Mouse (Mus musculus) lung, embryonic 16.5 days (tissue): ENCODE measurements around the gene Slc13a4. TPM values are rescaled to one million over a fixed set of nuclear protein-coding genes. Genes with fewer than 3 reads are reported as not detected.

ENCODE experiments used
- ATAC-seq: fragments of 200-750 bp; cut with Nextera tagmentation; 2 replicates; pipeline ENCODE4 v1.8.0; 2017; ENCODE audit warnings: low read depth, mild to moderate bottlenecking, moderate library complexity
- H3K27ac ChIP-seq: fragments of 300-500 bp; sonication (generic); 2 replicates; pipeline ENCODE4 v1.5.1; 2014; ENCODE audit warnings: mild to moderate bottlenecking, control low read depth, low read length
- H3K27me3 ChIP-seq: fragments of 300-500 bp; sonication (generic); 2 replicates; pipeline ENCODE4 v1.6.1; 2014; ENCODE audit warnings: low read depth, low read length, mixed read lengths; ENCODE audit not compliant: control insufficient read depth, insufficient read depth
- H3K36me3 ChIP-seq: fragments of 300-500 bp; sonication (generic); 2 replicates; pipeline ENCODE4 v1.6.1; 2014; ENCODE audit warnings: low read length; ENCODE audit not compliant: control insufficient read depth, insufficient read depth
- H3K4me1 ChIP-seq: fragments of 300-500 bp; sonication (generic); replicated peaks from 2 replicates; pipeline ENCODE4 v1.6.1; 2014; ENCODE audit warnings: low read length, mixed read lengths; ENCODE audit not compliant: control insufficient read depth, insufficient read depth
- H3K4me2 ChIP-seq: fragments of 300-500 bp; sonication (generic); 2 replicates; pipeline ENCODE4 v1.6.1; 2014; ENCODE audit warnings: low read depth, low read length, control low read depth
- H3K4me3 ChIP-seq: fragments of 300-500 bp; sonication (generic); 2 replicates; pipeline ENCODE4 v1.5.1; 2014; ENCODE audit warnings: mild to moderate bottlenecking, low read length, control low read depth
- H3K9ac ChIP-seq: fragments of 300-500 bp; sonication (generic); 2 replicates; pipeline ENCODE4 v1.6.1; 2014; ENCODE audit warnings: low read length, control low read depth
- H3K9me3 ChIP-seq: fragments of 300-500 bp; sonication (generic); 2 replicates; pipeline ENCODE4 v1.6.1; 2016; ENCODE audit warnings: low read length; ENCODE audit not compliant: control insufficient read depth
- WGBS: fragments of 180-500 bp; shearing (Covaris S2); extraction: QIAGEN DNeasy Blood & Tissue Kit; methylation state at CpG from one replicate; pipeline ENCODE4 v1.1.7; 2014; 5-methylcytosine and 5-hydroxymethylcytosine counted together
- polyA plus RNA-seq: library from polyadenylated mRNA; unstranded; fragments of >200 nt; fragmentation: Nextera tagmentation; extraction: Ambion mirVana; gene quantifications from 2 replicates; pipeline ENCODE4 v1.2.1, GENCODE M21; 2015

The Slc13a4 gene
- polyA plus RNA-seq, 1 experiment from 2014 or later: 0.35 TPM

DNA sequence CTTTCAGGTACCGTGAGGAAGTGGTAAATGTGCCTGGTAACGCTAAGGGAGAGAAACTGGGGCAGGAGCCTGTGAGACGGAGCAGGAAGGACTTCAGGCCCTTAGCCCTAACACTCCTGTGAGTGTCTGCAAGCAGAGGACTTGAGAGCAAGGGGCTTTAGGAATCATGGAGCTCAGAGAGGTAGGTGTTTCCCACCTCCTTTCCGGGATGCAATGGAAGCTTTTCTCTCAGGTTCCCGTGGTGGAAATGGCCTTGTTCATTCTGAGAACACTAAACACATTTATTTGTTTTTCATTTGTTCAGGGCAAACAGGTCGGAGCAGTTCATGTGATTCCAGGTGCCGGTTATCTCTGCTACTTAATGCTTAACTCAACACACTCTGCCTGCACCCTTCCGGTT is 29.9 kb upstream of the Slc13a4 start:
- Histone ChIP-seq H3K4me1 (no peaks in the 10 kb centered on the region), H3K9me3 (no peaks in the 10 kb centered on the region), H3K9ac (no peak overlapping the region), H3K4me2 (no peak overlapping the region), H3K36me3 (no peaks in the 10 kb centered on the region), H3K27me3 (no peaks in the 10 kb centered on the region), H3K27ac (no peak overlapping the region), H3K4me3 (no peak overlapping the region)
- no peak for ATAC-seq
- WGBS: 56% methylated on average over 8 of the region's 8 CpGs

DNA sequence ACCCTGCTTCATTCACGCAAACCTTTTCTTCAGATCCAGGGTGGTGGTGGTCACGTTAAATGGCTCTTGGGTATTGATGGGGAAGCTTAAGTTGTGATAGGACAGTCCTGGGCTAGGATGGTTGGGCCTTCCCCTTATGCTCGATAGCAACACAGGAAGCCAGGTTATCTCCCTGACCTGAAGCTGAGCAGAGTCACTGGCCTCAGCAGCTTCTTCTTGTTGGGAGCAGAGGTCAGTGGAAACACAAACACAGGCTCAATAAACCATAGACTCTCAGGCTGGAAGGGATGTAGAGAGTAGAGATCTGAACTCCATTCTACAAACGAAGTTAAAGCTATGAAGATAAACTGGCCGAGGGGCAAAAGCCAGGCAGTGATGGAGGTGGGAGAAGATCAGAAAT is 27.5 kb upstream of the Slc13a4 start:
- H3K36me3 ChIP-seq: no peaks in the 10 kb centered on the region
- WGBS: 40% methylated on average over 5 of the region's 5 CpGs
- no peaks in the 10 kb centered on the region for H3K9me3 ChIP-seq
- H3K4me2 ChIP-seq: no peak overlapping the region
- H3K27ac ChIP-seq: no peak overlapping the region
- no peak overlapping the region for H3K4me3 ChIP-seq
- H3K27me3 ChIP-seq: no peaks in the 10 kb centered on the region
- no peak overlapping the region for H3K9ac ChIP-seq
- no peak for ATAC-seq
- peaks cover 5% of the 10 kb centered on the region for H3K4me1 ChIP-seq

DNA sequence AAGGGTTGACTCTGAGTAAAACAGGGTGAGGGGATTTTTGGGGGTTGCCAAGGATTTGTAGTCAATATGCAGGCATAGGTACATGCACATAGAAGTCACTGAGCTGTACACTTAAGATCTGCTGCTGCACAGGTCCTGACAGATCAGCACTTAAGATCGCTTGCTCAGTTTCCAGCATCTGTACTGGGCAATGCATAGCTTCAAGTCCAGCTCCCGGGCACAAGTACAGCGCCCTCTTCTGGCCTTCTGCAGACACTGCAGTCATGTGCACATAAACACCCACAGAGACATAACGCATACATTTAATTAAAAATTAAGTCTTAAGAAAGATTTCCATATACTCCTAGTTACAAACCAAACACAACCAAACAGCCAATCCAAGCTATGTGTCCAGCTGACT is 26.3 kb upstream of the Slc13a4 start:
- ATAC-seq: no peak

DNA sequence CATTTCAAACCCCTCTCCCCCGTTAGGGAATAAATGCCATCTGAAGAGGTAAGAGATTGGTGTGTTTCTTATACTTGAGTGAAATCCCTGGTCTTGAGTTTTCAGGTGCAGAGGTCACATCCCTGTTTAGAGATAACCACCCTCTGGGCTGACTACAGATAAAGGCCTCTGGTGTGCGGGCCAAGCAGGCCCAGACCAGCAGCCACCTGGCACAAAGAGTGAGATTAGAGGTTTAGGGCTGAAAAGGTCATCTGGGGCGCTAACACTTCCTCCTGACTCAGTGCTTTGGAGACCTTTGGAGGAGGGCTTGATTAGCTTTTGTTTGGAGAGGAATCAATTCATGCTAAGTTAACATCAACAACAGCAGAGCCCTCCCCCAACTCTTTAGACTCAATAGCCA is 25.7 kb upstream of the Slc13a4 start:
- no peaks in the 10 kb centered on the region for H3K27me3 ChIP-seq

More for the DNA sequence above, 26.3 kb upstream of the Slc13a4 start:
- Histone ChIP-seq H3K9me3 (no peaks in the 10 kb centered on the region), H3K9ac (no peak overlapping the region), H3K27ac (no peak overlapping the region), H3K27me3 (no peaks in the 10 kb centered on the region), H3K4me1 (peaks cover 5% of the 10 kb centered on the region), H3K4me2 (no peak overlapping the region), H3K4me3 (no peak overlapping the region), H3K36me3 (no peaks in the 10 kb centered on the region)
- 80% methylated on average over 4 of the region's 4 CpGs for WGBS

GRCm38 (mm10) chr6:35330834-35331233 is 22.9 kb upstream of the Slc13a4 start:
- H3K36me3 ChIP-seq: no peaks in the 10 kb centered on the region
- no peaks in the 10 kb centered on the region for H3K27me3 ChIP-seq
- ATAC-seq: peak; percentile 49; the same call in 1 of the 2 replicates
- H3K4me1 ChIP-seq: peaks cover 8% of the 10 kb centered on the region
- no peaks in the 10 kb centered on the region for H3K9me3 ChIP-seq
- no peak overlapping the region for H3K4me3 ChIP-seq
- WGBS: 33% methylated on average over 6 of the region's 6 CpGs
- H3K27ac ChIP-seq: no peak overlapping the region
- H3K9ac ChIP-seq: no peak overlapping the region
- no peak overlapping the region for H3K4me2 ChIP-seq

More for the DNA sequence above, 25.7 kb upstream of the Slc13a4 start:
- Histone ChIP-seq H3K36me3 (no peaks in the 10 kb centered on the region), H3K27ac (no peak overlapping the region), H3K9ac (no peak overlapping the region), H3K4me3 (no peak overlapping the region), H3K4me1 (peaks cover 5% of the 10 kb centered on the region), H3K4me2 (no peak overlapping the region), H3K9me3 (no peaks in the 10 kb centered on the region)
- 31% methylated on average over 3 of the region's 3 CpGs for WGBS
- ATAC-seq: no peak

GRCm38 (mm10) chr6:35329956-35330355 is 22.0 kb upstream of the Slc13a4 start:
- no peaks in the 10 kb centered on the region for H3K36me3 ChIP-seq
- H3K4me2 ChIP-seq: no peak overlapping the region
- H3K9me3 ChIP-seq: no peaks in the 10 kb centered on the region
- 94% methylated on average over 12 of the region's 12 CpGs for WGBS
- peaks cover 8% of the 10 kb centered on the region for H3K4me1 ChIP-seq
- H3K4me3 ChIP-seq: no peak overlapping the region
- no peaks in the 10 kb centered on the region for H3K27me3 ChIP-seq
- no peak for ATAC-seq
- no peak overlapping the region for H3K9ac ChIP-seq
- H3K27ac ChIP-seq: no peak overlapping the region

DNA sequence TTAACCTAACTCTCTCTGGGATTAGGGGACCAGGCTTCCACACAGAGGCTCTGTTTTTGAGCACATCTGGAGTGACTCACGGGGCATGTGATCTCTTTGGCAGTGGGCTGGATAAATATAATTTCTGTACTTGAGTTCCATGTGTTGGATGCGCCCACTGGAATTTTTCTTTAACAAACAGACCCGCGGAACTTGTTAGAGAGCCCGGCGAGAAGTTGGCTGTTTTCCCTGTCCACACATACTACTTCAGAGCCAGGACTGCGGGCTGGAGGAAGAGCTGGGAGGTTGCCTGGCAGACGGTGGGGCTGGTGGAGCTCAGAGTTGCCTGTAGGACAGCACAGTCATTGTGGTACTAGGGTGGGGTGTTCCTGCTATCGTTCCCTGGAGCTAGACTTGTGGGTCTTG is 18.2 kb upstream of the Slc13a4 start, which contains the start of gene Fam180a:
Fam180a (minus strand) TSS at position 31 of the 405 bp plus-strand sequence.
- H3K27me3 ChIP-seq: no peaks in the 10 kb centered on the region
- H3K27ac ChIP-seq: no peak within 1 kb of the TSS
- H3K4me1 ChIP-seq: peaks cover 8% of the 10 kb centered on the region
- H3K4me3 ChIP-seq: no peak within 1 kb of the TSS
- WGBS: 26% methylated on average over 9 of the region's 9 CpGs
- peak; percentile 80 for ATAC-seq
- H3K9me3 ChIP-seq: no peaks in the 10 kb centered on the region
- no peak within 1 kb of the TSS for H3K4me2 ChIP-seq
- no peaks in the 10 kb centered on the region for H3K36me3 ChIP-seq
- no peak within 1 kb of the TSS for H3K9ac ChIP-seq

GRCm38 (mm10) chr6:35324306-35324705 is 16.4 kb upstream of the Slc13a4 start:
- H3K4me2 ChIP-seq: no peak overlapping the region
- H3K4me3 ChIP-seq: no peak overlapping the region
- H3K9me3 ChIP-seq: no peaks in the 10 kb centered on the region
- H3K4me1 ChIP-seq: peaks cover 4% of the 10 kb centered on the region
- WGBS: 59% methylated on average over 9 of the region's 9 CpGs
- H3K9ac ChIP-seq: no peak overlapping the region
- ATAC-seq: no peak
- H3K27ac ChIP-seq: no peak overlapping the region
- no peaks in the 10 kb centered on the region for H3K36me3 ChIP-seq
- no peaks in the 10 kb centered on the region for H3K27me3 ChIP-seq

DNA sequence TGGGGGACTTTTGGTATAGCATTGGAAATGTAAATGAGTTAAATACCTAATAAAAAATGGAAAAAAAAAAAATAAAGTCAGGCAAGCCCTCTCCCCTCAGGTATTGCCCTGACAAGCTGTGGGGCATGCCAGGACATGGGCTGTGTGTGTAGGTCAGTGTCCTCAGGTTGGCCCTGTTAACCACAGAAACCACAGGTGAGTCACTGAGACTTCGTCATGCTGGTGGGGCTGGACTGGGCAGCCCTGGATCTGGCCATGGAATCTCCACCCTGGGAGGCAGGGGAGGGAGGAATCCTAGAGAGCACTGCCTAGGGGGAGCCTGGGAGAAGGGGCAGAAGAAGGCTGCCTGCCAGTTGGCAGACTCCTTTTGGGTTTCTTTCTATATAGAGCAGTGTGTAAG is 15.1 kb upstream of the Slc13a4 start:
- Histone ChIP-seq H3K4me3 (no peak overlapping the region), H3K36me3 (no peaks in the 10 kb centered on the region), H3K9ac (no peak overlapping the region), H3K9me3 (no peaks in the 10 kb centered on the region), H3K4me2 (no peak overlapping the region), H3K27me3 (no peaks in the 10 kb centered on the region), H3K4me1 (peaks cover 4% of the 10 kb centered on the region), H3K27ac (no peak overlapping the region)
- ATAC-seq: no peak
- 70% methylated on average over 1 of the region's 1 CpGs for WGBS

GRCm38 (mm10) chr6:35321105-35321504 is 13.2 kb upstream of the Slc13a4 start:
- Histone ChIP-seq H3K4me1 (no peaks in the 10 kb centered on the region), H3K4me3 (no peak overlapping the region), H3K4me2 (no peak overlapping the region), H3K27ac (no peak overlapping the region), H3K9me3 (no peaks in the 10 kb centered on the region), H3K36me3 (no peaks in the 10 kb centered on the region), H3K27me3 (no peaks in the 10 kb centered on the region), H3K9ac (no peak overlapping the region)
- ATAC-seq: no peak
- 48% methylated on average over 4 of the region's 4 CpGs for WGBS
